Comparison of ENCODE assay signal across 7 mouse cellular contexts in genomic region chr5:114379763-114380162, GRCm38 (mm10). TPM values are rescaled to one million over a fixed set of nuclear protein-coding genes. Genes with fewer than 3 reads are reported as not detected.
DNase-seq lines count a peak whose midpoint lies in the region; ATAC-seq lines count a peak whose summit lies in the region.

No protein-coding gene starts in this region.

- 0% methylated on average over 20 of the region's 20 CpGs for WGBS in embryonic facial prominence, embryonic 14.5 days
- WGBS in intestine, embryonic 15.5 days, result under 1% methylated on average over 20 of the region's 20 CpGs

- peak overlapping the region; percentile 85 for H3K4me2 ChIP-seq in embryonic facial prominence, embryonic 14.5 days (ENCODE audit: low read depth, low read length)
- peak overlapping the region; percentile 77 for H3K4me2 ChIP-seq in intestine, embryonic 15.5 days (replicated peaks)

- ATAC-seq in embryonic facial prominence, embryonic 14.5 days (ENCODE audit: low read depth), result peak; percentile 18
- peak; percentile 38 for ATAC-seq in intestine, embryonic 15.5 days

- H3K9ac ChIP-seq in embryonic facial prominence, embryonic 14.5 days (ENCODE audit: low read depth, low read length), result peak overlapping the region; percentile 90
- peak overlapping the region; percentile 91 for H3K9ac ChIP-seq in intestine, embryonic 15.5 days

- peaks cover 23% of the 10 kb centered on the region for H3K36me3 ChIP-seq in embryonic facial prominence, embryonic 14.5 days (ENCODE audit: control insufficient read depth, insufficient read depth, low read length)
- no peaks in the 10 kb centered on the region for H3K36me3 ChIP-seq in intestine, embryonic 15.5 days

- DNase-seq in thymus, postnatal 0 days (ENCODE audit: low spot score), result peak; percentile 36
- no peak for DNase-seq in thymus, postnatal 4 days
- peak; percentile 22 for DNase-seq in embryonic facial prominence, embryonic 14.5 days (ENCODE audit: low spot score)
- peak; percentile 58 for DNase-seq in naive thymus-derived CD4-positive, alpha-beta T cell, adult 2 months (ENCODE audit: low read depth)
- DNase-seq in adrenal gland, adult 18-20 months (ENCODE audit: low spot score in 2 of 2), result no peak
- DNase-seq in layer of hippocampus, postnatal 25 days (ENCODE audit: extremely low spot score in 1 of 2, low spot score in 1 of 2), result no peak

- H3K9me3 ChIP-seq in embryonic facial prominence, embryonic 14.5 days (ENCODE audit: control insufficient read depth, low read length), result no peaks in the 10 kb centered on the region
- no peaks in the 10 kb centered on the region for H3K9me3 ChIP-seq in intestine, embryonic 15.5 days

- H3K4me1 ChIP-seq in embryonic facial prominence, embryonic 14.5 days (ENCODE audit: control insufficient read depth, insufficient read depth, low read length), result peaks cover 30% of the 10 kb centered on the region
- H3K4me1 ChIP-seq in intestine, embryonic 15.5 days (replicated peaks), result peaks cover 44% of the 10 kb centered on the region

- peak overlapping the region; percentile 70 for H3K4me3 ChIP-seq in embryonic facial prominence, embryonic 14.5 days (ENCODE audit: low read depth, low read length)
- H3K4me3 ChIP-seq in intestine, embryonic 15.5 days (replicated peaks), result peak overlapping the region; percentile 68

- peak overlapping the region; percentile 91 for H3K27ac ChIP-seq in embryonic facial prominence, embryonic 14.5 days (replicated peaks; ENCODE audit: low read depth, low read length)
- H3K27ac ChIP-seq in intestine, embryonic 15.5 days, result peak overlapping the region; percentile 87

- H3K27me3 ChIP-seq in embryonic facial prominence, embryonic 14.5 days (replicated peaks; ENCODE audit: control insufficient read depth, insufficient read depth, low read length), result no peaks in the 10 kb centered on the region
- H3K27me3 ChIP-seq in intestine, embryonic 15.5 days (replicated peaks), result no peaks in the 10 kb centered on the region

RNA-seq across cellular contexts. Expression of gene Kctd10, which starts 0.5 kb away (rescaled TPM):
- 65.6 and 65.8 TPM in 2 replicates for polyA plus RNA-seq in thymus, postnatal 0 days (2015; fragmentation: Nextera tagmentation; extraction: Ambion mirVana)
- 111 and 115 TPM in 2 replicates for polyA plus RNA-seq in embryonic facial prominence, embryonic 14.5 days (2014; fragmentation: Nextera tagmentation; extraction: Ambion mirVana)
- 116 and 119 TPM in 2 replicates for polyA plus RNA-seq in intestine, embryonic 15.5 days (2015; fragmentation: Nextera tagmentation; extraction: Ambion mirVana)
- 10 to 100 TPM; 72.4 to 72.6 TPM for total RNA-seq in adrenal gland, adult 18-20 months (2021)
- total RNA-seq in layer of hippocampus, postnatal 25 days (2021), result 10 to 100 TPM; 46.2 to 49.5 TPM

RNA-seq across cellular contexts. Expression of gene Ube3b, which starts 0.6 kb away (rescaled TPM):
- 29.4 and 29.7 TPM in 2 replicates for polyA plus RNA-seq in thymus, postnatal 0 days (2015; fragmentation: Nextera tagmentation; extraction: Ambion mirVana)
- polyA plus RNA-seq in embryonic facial prominence, embryonic 14.5 days (2014; fragmentation: Nextera tagmentation; extraction: Ambion mirVana), result 44.5 and 47.5 TPM in 2 replicates
- polyA plus RNA-seq in intestine, embryonic 15.5 days (2015; fragmentation: Nextera tagmentation; extraction: Ambion mirVana), result 35.7 and 39.3 TPM in 2 replicates
- total RNA-seq in adrenal gland, adult 18-20 months (2021), result 10 to 100 TPM; 62.7 to 67.8 TPM
- 10 to 100 TPM; 83.4 to 89.8 TPM for total RNA-seq in layer of hippocampus, postnatal 25 days (2021)

Comparison
In these comparisons a context has a peak if more than half of its experiments do, and no peak if none do; other contexts are left out.
1. DNase-seq: peak in thymus, postnatal 0 days (single experiment), embryonic facial prominence, embryonic 14.5 days (single experiment) and naive thymus-derived CD4-positive, alpha-beta T cell, adult 2 months (single experiment); none in thymus, postnatal 4 days (single experiment), adrenal gland, adult 18-20 months (0 of 2) and layer of hippocampus, postnatal 25 days (0 of 2).